Mouse (Mus musculus): Measurements from ENCODE around the gene Olfr385. TPM values are rescaled to one million over a fixed set of nuclear protein-coding genes. Genes with fewer than 3 reads are reported as not detected.
"Not testable (repeated sequence)": the region's sequence is repeated elsewhere in the genome, so short reads cannot be mapped to it uniquely, and the experiment has no call there.

The Olfr385 gene
- polyA plus RNA-seq (2014; fragmentation: Nextera tagmentation; extraction: Ambion mirVana) = not detected in 2 replicates

DNA sequence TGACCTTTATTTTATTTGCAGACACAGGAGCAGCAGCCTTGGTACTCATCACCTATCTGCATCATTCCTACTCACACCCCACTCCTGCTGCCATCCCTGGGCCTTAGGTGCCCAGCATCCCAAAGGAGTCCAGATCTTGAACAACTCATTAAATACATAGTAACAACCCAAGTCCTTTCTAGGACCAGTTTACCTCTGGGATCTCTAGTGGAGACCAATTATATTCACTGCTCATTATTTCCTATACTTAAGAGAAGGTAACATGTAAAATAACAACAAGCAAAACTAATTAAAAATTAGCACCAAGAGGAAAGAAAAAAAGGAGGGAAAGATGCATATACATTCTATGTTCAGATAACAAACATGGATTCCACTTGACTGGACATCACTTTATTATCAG lies at the start of gene Olfr385:
Olfr385 (minus strand) TSS at position 101 of the 400 bp plus-strand sequence.
- H3K9me3 ChIP-seq (ENCODE audit: control insufficient read depth, low read length) = peaks cover 9% of the 10 kb centered on the region; the same call in 1 of the 2 replicates
- ATAC-seq (ENCODE audit: low FRiP score, low TSS enrichment) (no peak), DNase-seq (no peak)
- H3K4me2 ChIP-seq (ENCODE audit: low read length) = no peak within 1 kb of the TSS
- H3K27ac ChIP-seq (replicated peaks; ENCODE audit: low read depth, low read length) = no peak within 1 kb of the TSS
- no peak within 1 kb of the TSS for H3K9ac ChIP-seq (replicated peaks; ENCODE audit: low read length)
- no peak within 1 kb of the TSS for H3K4me3 ChIP-seq (replicated peaks; ENCODE audit: low read depth, low read length)
- no peaks in the 10 kb centered on the region for H3K27me3 ChIP-seq (ENCODE audit: control insufficient read depth, insufficient read depth, low read length)
- H3K4me1 ChIP-seq (ENCODE audit: control insufficient read depth, insufficient read depth, low read length) = no peaks in the 10 kb centered on the region
- H3K36me3 ChIP-seq (ENCODE audit: control insufficient read depth, insufficient read depth, low read length) = no peaks in the 10 kb centered on the region

DNA sequence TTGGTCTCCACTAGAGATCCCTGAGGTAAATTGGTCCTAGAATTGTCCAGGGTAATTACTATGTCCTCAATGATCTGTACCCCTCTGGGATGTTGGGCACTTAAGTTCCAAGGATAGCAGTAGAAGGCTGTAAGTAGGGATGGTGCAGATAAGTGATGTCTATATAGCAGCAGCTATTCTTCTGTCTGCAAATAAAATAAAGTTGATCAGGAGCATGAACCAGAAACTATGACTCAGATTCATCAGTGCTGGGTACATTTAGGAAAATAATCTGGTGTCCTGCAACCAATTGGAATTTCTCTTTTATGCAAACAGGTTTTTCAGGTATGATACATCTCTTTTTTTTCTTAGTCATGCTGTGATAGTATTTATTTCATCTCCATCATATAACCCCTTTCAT lies 5.5 kb upstream of the Olfr385 start, which contains the start of gene Olfr384:
Olfr384 (plus strand) TSS at position 301 of the 400 bp plus-strand sequence.
- H3K4me3 ChIP-seq (replicated peaks; ENCODE audit: low read depth, low read length) = no peak within 1 kb of the TSS
- no peaks in the 10 kb centered on the region for H3K27me3 ChIP-seq (ENCODE audit: control insufficient read depth, insufficient read depth, low read length)
- peaks cover 13% of the 10 kb centered on the region; the same call in 1 of the 2 replicates for H3K9me3 ChIP-seq (ENCODE audit: control insufficient read depth, low read length)
- no peak within 1 kb of the TSS for H3K27ac ChIP-seq (replicated peaks; ENCODE audit: low read depth, low read length)
- no peaks in the 10 kb centered on the region for H3K4me1 ChIP-seq (ENCODE audit: control insufficient read depth, insufficient read depth, low read length)
- no peak for DNase-seq
- ATAC-seq (ENCODE audit: low FRiP score, low TSS enrichment) = no peak
- H3K36me3 ChIP-seq (ENCODE audit: control insufficient read depth, insufficient read depth, low read length) = no peaks in the 10 kb centered on the region
- H3K4me2 ChIP-seq (ENCODE audit: low read length) = no peak within 1 kb of the TSS
- H3K9ac ChIP-seq (replicated peaks; ENCODE audit: low read length) = no peak within 1 kb of the TSS

DNA sequence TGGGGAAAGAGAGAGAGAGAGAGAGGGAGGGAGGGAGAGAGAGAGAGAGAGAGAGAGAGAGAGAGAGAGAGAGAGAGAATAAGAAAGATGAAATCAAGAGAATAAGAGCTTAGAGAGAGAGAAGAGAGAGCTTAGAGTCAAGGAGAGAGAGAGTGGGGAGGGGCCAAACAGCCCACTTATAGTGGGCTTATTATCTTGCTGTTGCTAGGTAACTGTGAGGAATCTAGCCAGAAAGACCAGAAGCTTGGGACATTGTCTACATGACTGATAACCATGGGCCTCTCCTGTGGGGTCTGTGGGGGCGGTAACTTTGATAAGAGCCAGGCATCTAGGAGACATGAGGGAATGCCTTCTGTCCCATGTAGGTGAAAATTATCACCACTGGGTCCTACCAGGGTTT lies 9.6 kb downstream of the Olfr385 start:
- H3K4me1 ChIP-seq (ENCODE audit: control insufficient read depth, insufficient read depth, low read length); H3K36me3 ChIP-seq (ENCODE audit: control insufficient read depth, insufficient read depth, low read length); ATAC-seq (ENCODE audit: low FRiP score, low TSS enrichment); H3K27me3 ChIP-seq (ENCODE audit: control insufficient read depth, insufficient read depth, low read length); H3K4me3 ChIP-seq (replicated peaks; ENCODE audit: low read depth, low read length); H3K4me2 ChIP-seq (ENCODE audit: low read length); H3K9ac ChIP-seq (replicated peaks; ENCODE audit: low read length); H3K27ac ChIP-seq (replicated peaks; ENCODE audit: low read depth, low read length); DNase-seq: not testable (repeated sequence)
- 83% methylated on average over 1 of the region's 1 CpGs for WGBS
- peaks cover 11% of the 10 kb centered on the region; the same call in 1 of the 2 replicates for H3K9me3 ChIP-seq (ENCODE audit: control insufficient read depth, low read length)

DNA sequence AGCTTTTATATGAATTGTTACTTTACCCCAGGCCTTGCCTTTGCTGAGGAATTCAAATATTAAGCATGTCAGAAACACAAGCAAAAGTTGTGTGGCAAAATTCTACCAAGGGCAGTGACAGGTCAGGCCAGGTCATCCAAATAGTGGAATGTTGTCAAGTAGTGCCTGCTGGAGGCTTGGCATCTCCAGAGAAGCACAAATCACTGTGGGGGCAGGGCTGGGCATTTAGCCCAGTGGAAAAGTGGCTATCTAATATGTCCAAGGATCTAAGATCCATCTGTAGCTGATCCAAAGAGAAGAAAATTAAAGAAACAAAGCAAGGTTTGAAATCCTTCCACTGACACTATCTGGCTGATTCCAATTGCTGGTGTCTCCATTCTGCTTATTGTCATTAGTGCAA lies 12.9 kb downstream of the Olfr385 start:
- ATAC-seq (ENCODE audit: low FRiP score, low TSS enrichment) (no peak), DNase-seq (no peak)
- no peak overlapping the region for H3K4me2 ChIP-seq (ENCODE audit: low read length)
- no peak overlapping the region for H3K9ac ChIP-seq (replicated peaks; ENCODE audit: low read length)
- no peak overlapping the region for H3K4me3 ChIP-seq (replicated peaks; ENCODE audit: low read depth, low read length)
- no peak overlapping the region for H3K27ac ChIP-seq (replicated peaks; ENCODE audit: low read depth, low read length)
- no peaks in the 10 kb centered on the region for H3K4me1 ChIP-seq (ENCODE audit: control insufficient read depth, insufficient read depth, low read length)
- H3K27me3 ChIP-seq (ENCODE audit: control insufficient read depth, insufficient read depth, low read length) = no peaks in the 10 kb centered on the region
- H3K36me3 ChIP-seq (ENCODE audit: control insufficient read depth, insufficient read depth, low read length) = no peaks in the 10 kb centered on the region
- 0 out of 2 replicates have a peak, but pooled peaks cover 3% of the 10 kb centered on the region for H3K9me3 ChIP-seq (ENCODE audit: control insufficient read depth, low read length)

Other genes starting within 250 kb of the Olfr385 start
- gene Olfr20, start 242.2 kb downstream of the Olfr385 start, polyA plus RNA-seq (2014; fragmentation: Nextera tagmentation; extraction: Ambion mirVana) = not detected in 2 replicates
- gene Olfr376, start 221.8 kb downstream of the Olfr385 start, polyA plus RNA-seq (2014; fragmentation: Nextera tagmentation; extraction: Ambion mirVana) = not detected in 2 replicates
- not detected in 2 replicates for gene Olfr1, start 193.4 kb downstream of the Olfr385 start, polyA plus RNA-seq (2014; fragmentation: Nextera tagmentation; extraction: Ambion mirVana)
- gene Olfr378, start 164.5 kb downstream of the Olfr385 start, polyA plus RNA-seq (2014; fragmentation: Nextera tagmentation; extraction: Ambion mirVana) = not detected in 2 replicates
- gene Olfr380, start 135.5 kb downstream of the Olfr385 start, polyA plus RNA-seq (2014; fragmentation: Nextera tagmentation; extraction: Ambion mirVana) = not detected in 2 replicates
- not detected in 2 replicates for gene Olfr381, start 101.4 kb downstream of the Olfr385 start, polyA plus RNA-seq (2014; fragmentation: Nextera tagmentation; extraction: Ambion mirVana)
- gene Olfr382, start 75.8 kb downstream of the Olfr385 start, polyA plus RNA-seq (2014; fragmentation: Nextera tagmentation; extraction: Ambion mirVana) = not detected in 2 replicates
- gene Olfr384, start 5.6 kb upstream of the Olfr385 start, polyA plus RNA-seq (2014; fragmentation: Nextera tagmentation; extraction: Ambion mirVana) = not detected in 2 replicates
- not detected in 2 replicates for gene Zfp735, start 95.8 kb upstream of the Olfr385 start, polyA plus RNA-seq (2014; fragmentation: Nextera tagmentation; extraction: Ambion mirVana)
- not detected in 2 replicates for gene Olfr389, start 187.7 kb upstream of the Olfr385 start, polyA plus RNA-seq (2014; fragmentation: Nextera tagmentation; extraction: Ambion mirVana)
- gene Olfr390, start 190.0 kb upstream of the Olfr385 start, polyA plus RNA-seq (2014; fragmentation: Nextera tagmentation; extraction: Ambion mirVana) = not detected in 2 replicates
- not detected in 2 replicates for gene Olfr391-ps, start 210.0 kb upstream of the Olfr385 start, polyA plus RNA-seq (2014; fragmentation: Nextera tagmentation; extraction: Ambion mirVana)
- gene Olfr392, start 224.0 kb upstream of the Olfr385 start, polyA plus RNA-seq (2014; fragmentation: Nextera tagmentation; extraction: Ambion mirVana) = not detected in 2 replicates

Data from midbrain, embryonic 14.5 days (tissue).